8 mouse cellular contexts compared by ENCODE assay signal in genomic region chr9:74141864-74142263, GRCm38 (mm10). TPM values are rescaled to one million over a fixed set of nuclear protein-coding genes. Genes with fewer than 3 reads are reported as not detected.
DNase-seq lines count a peak whose midpoint lies in the region; ATAC-seq lines count a peak whose summit lies in the region.

No protein-coding gene starts in this region.

- no peak overlapping the region for H3K9ac ChIP-seq in heart, embryonic 11.5 days (ENCODE audit: low read depth, low read length)
- H3K9ac ChIP-seq in midbrain, embryonic 12.5 days (replicated peaks): no peak overlapping the region

- no peaks in the 10 kb centered on the region for H3K36me3 ChIP-seq in heart, embryonic 11.5 days (ENCODE audit: control insufficient read depth, insufficient read depth, low read length)
- H3K36me3 ChIP-seq in midbrain, embryonic 12.5 days: no peaks in the 10 kb centered on the region
- H3K36me3 ChIP-seq in splenic B cell, adult 2 months (ENCODE audit: control insufficient read depth, insufficient read depth, low read length, poor library complexity, severe bottlenecking): no peaks in the 10 kb centered on the region

- intact Hi-C loops in heart, postnatal 14 days (cut with DNase I): loop anchor here (5.0 to 10.0 kb wide), 2 partner anchors 143 to 725 kb away; no protein-coding TSS in a partner anchor

- DNase-seq in heart, adult 11 months: peak; percentile 65
- DNase-seq in adipocyte (ENCODE audit: low spot score): peak; percentile 69
- peak; percentile 43 to 76 for DNase-seq in cerebellum, postnatal 4 days (ENCODE audit: low spot score in 2 of 2)
- DNase-seq in heart, postnatal 14 days: peak; percentile 37 to 74
- DNase-seq in layer of hippocampus, postnatal 36 days: peak; percentile 58 to 63
- peak; percentile 60 for DNase-seq in splenic B cell, adult 2 months (ENCODE audit: low read depth, low spot score)

- H3K27me3 ChIP-seq in heart, embryonic 11.5 days (ENCODE audit: control insufficient read depth, insufficient read depth, low read length): no peaks in the 10 kb centered on the region
- no peaks in the 10 kb centered on the region; the same call in 1 of the 2 replicates for H3K27me3 ChIP-seq in midbrain, embryonic 12.5 days
- H3K27me3 ChIP-seq in splenic B cell, adult 2 months (ENCODE audit: control insufficient read depth, insufficient read depth, low read length, poor library complexity, severe bottlenecking): no peaks in the 10 kb centered on the region

- no peak overlapping the region for H3K4me3 ChIP-seq in heart, embryonic 11.5 days (ENCODE audit: low read depth, low read length)
- H3K4me3 ChIP-seq in midbrain, embryonic 12.5 days: no peak overlapping the region

- 6% methylated on average over 3 of the region's 3 CpGs for WGBS in heart, embryonic 11.5 days (ENCODE audit: insufficient replicate concordance)
- 5% methylated on average over 3 of the region's 3 CpGs for WGBS in midbrain, embryonic 12.5 days

- no peak overlapping the region for H3K4me2 ChIP-seq in heart, embryonic 11.5 days
- no peak overlapping the region for H3K4me2 ChIP-seq in midbrain, embryonic 12.5 days (replicated peaks)

- no peak for ATAC-seq in heart, embryonic 11.5 days (replicated peaks; ENCODE audit: insufficient number of reproducible peaks, low FRiP score, low TSS enrichment)
- ATAC-seq in midbrain, embryonic 12.5 days (ENCODE audit: low FRiP score, low read depth): peak; percentile 58; the same call in 1 of the 2 replicates

- no peaks in the 10 kb centered on the region for H3K9me3 ChIP-seq in heart, embryonic 11.5 days (replicated peaks; ENCODE audit: control insufficient read depth, low read length)
- H3K9me3 ChIP-seq in midbrain, embryonic 12.5 days: no peaks in the 10 kb centered on the region

- no peaks in the 10 kb centered on the region for H3K4me1 ChIP-seq in heart, embryonic 11.5 days (ENCODE audit: control insufficient read depth, insufficient read depth, low read length)
- H3K4me1 ChIP-seq in midbrain, embryonic 12.5 days: no peaks in the 10 kb centered on the region

- no peak overlapping the region for H3K27ac ChIP-seq in heart, embryonic 11.5 days (ENCODE audit: low read depth, low read length)
- H3K27ac ChIP-seq in midbrain, embryonic 12.5 days (replicated peaks): no peak overlapping the region

RNA-seq across cellular contexts. Expression of gene Wdr72, which starts 31.7 kb away (rescaled TPM):
- 0.45 and 0.67 TPM in 2 replicates for polyA plus RNA-seq in heart, embryonic 11.5 days (2014; fragmentation: Nextera tagmentation; extraction: Ambion mirVana)
- total RNA-seq in heart, postnatal 14 days (2021): 1 to 10 TPM in 1 of 2 experiments, under 1 TPM in 1; 0.78 to 1.2 TPM
- under 1 TPM in 1 of 2 experiments, not detected in 1; 0.28 TPM for total RNA-seq in layer of hippocampus, postnatal 36 days (2021)
- polyA plus RNA-seq in midbrain, embryonic 12.5 days (2016; fragmentation: Nextera tagmentation; extraction: Ambion mirVana): 0.90 and 1.1 TPM in 2 replicates
